Mouse (Mus musculus) spleen, adult 2 months (tissue): ENCODE results near the gene Tenm2. TPM values are rescaled to one million over a fixed set of nuclear protein-coding genes. Genes with fewer than 3 reads are reported as not detected.

Source experiments
- DNase-seq, 2 experiments: peaks; one replicate each; pipeline versions ENCODE4 v3.0.0 to v3.0.0-alpha.2; 2012 to 2021; ENCODE audit warnings: low spot score in 2 of 2, low read depth in 1 of 2
- H3K27ac ChIP-seq: fragments of 200-500 bp; 2 replicates; pipeline ENCODE4 v1.5.1; 2012; ENCODE audit warnings: low read length, inconsistent platforms; ENCODE audit not compliant: insufficient read depth
- H3K27me3 ChIP-seq: fragments of 200-500 bp; 2 replicates; pipeline ENCODE4 v1.6.1; 2012; ENCODE audit warnings: mild to moderate bottlenecking, moderate library complexity, low read length, inconsistent platforms; ENCODE audit not compliant: control insufficient read depth, insufficient read depth
- H3K36me3 ChIP-seq: fragments of 200-500 bp; 2 replicates; pipeline ENCODE4 v1.6.1; 2012; ENCODE audit warnings: mild to moderate bottlenecking, low read length, inconsistent platforms; ENCODE audit not compliant: control insufficient read depth, insufficient read depth
- H3K4me1 ChIP-seq: fragments of 200-500 bp; 2 replicates; pipeline ENCODE4 v1.6.1; 2011; ENCODE audit warnings: inconsistent platforms; ENCODE audit not compliant: control insufficient read depth, insufficient read depth, insufficient read length
- H3K4me3 ChIP-seq: fragments of 200-500 bp; 2 replicates; pipeline ENCODE4 v1.5.1; 2011; ENCODE audit warnings: mild to moderate bottlenecking, inconsistent platforms; ENCODE audit not compliant: insufficient read depth, insufficient read length; ENCODE audit errors: extremely low read depth
- CTCF ChIP-seq: fragments of 200-500 bp; IDR thresholded peaks from 2 replicates; pipeline ENCODE4 v1.5.1; 2011; ENCODE audit warnings: mild to moderate bottlenecking, inconsistent platforms; ENCODE audit not compliant: insufficient read depth, insufficient read length, insufficient replicate concordance; ENCODE audit errors: extremely low read depth
- POLR2A ChIP-seq: fragments of 200-500 bp; IDR thresholded peaks from 2 replicates; pipeline ENCODE4 v1.6.1; 2011; ENCODE audit warnings: low read depth, low read length, inconsistent platforms
- WGBS: fragments of 180-500 bp; shearing (Covaris S2); methylation state at CpG from one replicate; pipeline ENCODE4 v1.1.7; 2018; 5-methylcytosine and 5-hydroxymethylcytosine counted together
- polyA plus RNA-seq: library from polyadenylated mRNA; depleted of rRNA; stranded (reverse); fragments of >200 nt; gene quantifications from 2 replicates; pipeline ENCODE4 v1.2.3, GENCODE M21; 2012

The Tenm2 gene
- polyA plus RNA-seq, 1 experiment: 0.06 TPM

DNA sequence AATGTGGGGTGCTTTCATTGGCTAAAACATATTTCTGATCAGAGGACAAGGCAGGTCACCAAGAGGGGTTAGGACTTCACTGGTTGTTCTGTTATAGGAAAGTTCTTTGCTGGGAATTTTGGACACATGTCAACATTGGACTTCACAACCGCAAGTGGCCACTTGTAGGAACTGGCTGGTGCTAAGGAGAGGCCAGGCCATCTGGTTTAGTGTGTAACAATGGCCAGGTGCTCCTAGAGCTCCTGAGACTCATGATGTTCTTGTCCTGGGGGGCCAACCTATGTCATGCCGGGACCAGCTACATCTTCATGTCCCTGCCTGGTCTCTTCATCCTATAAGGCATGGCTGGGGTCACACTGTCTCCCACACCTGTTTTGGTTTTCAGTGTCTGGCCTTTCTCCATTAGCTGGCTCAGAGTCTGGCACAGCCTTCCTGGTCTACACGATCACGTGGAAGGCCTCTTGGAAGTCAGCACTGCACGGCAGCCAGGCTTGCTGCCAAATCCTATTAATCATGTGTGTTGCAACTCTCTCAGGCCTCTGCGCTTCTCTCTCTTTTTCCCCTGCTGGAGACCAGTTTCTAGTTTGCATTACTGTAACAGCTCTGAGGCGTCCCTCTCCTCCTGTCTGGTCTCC is 1199.6 kb downstream of the Tenm2 start:
- Histone ChIP-seq H3K27ac (no peak overlapping the region), H3K4me1 (no peaks in the 10 kb centered on the region), H3K36me3 (no peaks in the 10 kb centered on the region), H3K4me3 (no peak overlapping the region), H3K27me3 (no peaks in the 10 kb centered on the region)
- TF ChIP-seq POLR2A (no peak), CTCF (no peak)
- no peak for DNase-seq
- 41% methylated on average over 7 of the region's 7 CpGs for WGBS

DNA sequence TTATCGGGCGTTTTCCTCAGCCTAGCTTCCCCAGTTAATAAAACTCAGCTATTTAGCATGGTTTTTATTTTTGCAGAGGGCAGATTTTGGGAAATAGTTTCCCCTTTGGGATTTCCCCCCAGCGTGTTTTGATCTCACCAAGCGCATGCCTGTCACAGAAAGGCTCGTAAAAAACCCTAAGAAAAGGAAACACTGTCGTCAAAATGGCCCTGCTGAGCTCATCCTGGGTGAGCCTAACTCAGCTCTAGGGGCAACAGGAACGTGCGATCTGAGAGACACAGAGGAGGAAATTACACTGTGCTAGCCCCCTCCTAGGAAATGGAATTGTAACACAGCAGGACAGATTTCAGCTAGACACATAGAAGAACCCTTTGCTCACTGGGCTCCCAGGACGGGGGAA is 1204.0 kb downstream of the Tenm2 start:
- WGBS: 44% methylated on average over 9 of the region's 9 CpGs
- H3K4me3 ChIP-seq: no peak overlapping the region
- TF ChIP-seq POLR2A: no peak
- TF ChIP-seq CTCF: no peak
- no peaks in the 10 kb centered on the region for H3K4me1 ChIP-seq
- DNase-seq: no peak
- no peak overlapping the region for H3K27ac ChIP-seq
- H3K27me3 ChIP-seq: no peaks in the 10 kb centered on the region
- no peaks in the 10 kb centered on the region for H3K36me3 ChIP-seq

DNA sequence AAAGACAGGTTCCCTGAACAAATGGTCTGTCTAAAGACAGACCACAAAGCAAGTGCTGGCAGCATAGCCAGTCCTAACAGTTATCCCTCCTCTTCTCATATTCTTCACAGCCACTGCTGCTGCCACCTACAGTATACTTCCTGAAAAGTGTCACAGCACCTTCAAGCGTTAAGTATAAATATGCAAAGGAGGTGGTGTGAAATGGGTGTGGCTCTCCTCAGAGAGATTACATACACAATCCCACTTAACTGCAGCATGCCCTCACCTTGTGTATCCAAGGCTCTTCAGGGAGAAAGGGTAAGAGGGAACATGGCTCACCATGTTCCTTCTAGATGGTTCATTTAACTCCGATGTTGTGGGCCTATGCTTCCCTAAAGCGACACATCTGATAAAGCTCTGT is 1215.8 kb downstream of the Tenm2 start:
- TF ChIP-seq POLR2A (no peak), CTCF (no peak)
- no peak for DNase-seq
- H3K4me1 ChIP-seq: no peaks in the 10 kb centered on the region
- H3K4me3 ChIP-seq: no peak overlapping the region
- H3K27me3 ChIP-seq: no peaks in the 10 kb centered on the region
- no peaks in the 10 kb centered on the region for H3K36me3 ChIP-seq
- no peak overlapping the region for H3K27ac ChIP-seq
- WGBS: 63% methylated on average over 3 of the region's 3 CpGs

- Histone ChIP-seq H3K4me3 (no peak overlapping the region), H3K27ac (no peak overlapping the region), H3K36me3 (no peaks in the 10 kb centered on the region), H3K4me1 (no peaks in the 10 kb centered on the region), H3K27me3 (no peaks in the 10 kb centered on the region)
- DNase-seq: no peak
- 65% methylated on average over 4 of the region's 4 CpGs for WGBS
- TF ChIP-seq CTCF (no peak), POLR2A (no peak)
Observed at GRCm38 (mm10) chr11:36013179-36013578, 1222.6 kb downstream of the Tenm2 start.

GRCm38 (mm10) chr11:36009281-36010208 is 1226.2 kb downstream of the Tenm2 start:
- Histone ChIP-seq H3K27ac (no peak overlapping the region), H3K27me3 (no peaks in the 10 kb centered on the region), H3K4me3 (no peak overlapping the region), H3K4me1 (no peaks in the 10 kb centered on the region), H3K36me3 (no peaks in the 10 kb centered on the region)
- 86% methylated on average over 11 of the region's 11 CpGs for WGBS
- DNase-seq: no peak
- TF ChIP-seq CTCF (no peak), POLR2A (no peak)

DNA sequence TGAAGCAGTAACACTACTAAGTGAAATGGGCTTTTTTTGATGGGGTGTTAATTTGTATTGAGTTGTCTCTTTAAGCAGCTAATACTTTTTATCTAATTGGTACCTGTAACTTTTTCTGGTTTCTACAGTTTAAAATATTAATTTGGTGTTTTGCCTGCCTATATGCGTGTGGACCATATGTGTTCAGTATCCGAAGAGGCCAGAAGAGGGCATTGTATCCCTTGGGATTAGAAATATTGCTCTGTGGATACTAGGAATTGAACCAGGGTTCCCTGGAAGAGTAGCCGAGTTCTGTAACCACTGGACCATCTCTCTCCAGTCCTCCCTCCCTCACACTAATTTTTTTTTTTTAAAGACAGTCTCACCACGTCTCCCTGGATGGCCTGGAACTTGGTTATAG is 1232.9 kb downstream of the Tenm2 start:
- WGBS: 62% methylated on average over 4 of the region's 4 CpGs
- DNase-seq: no peak
- no peak overlapping the region for H3K27ac ChIP-seq
- H3K36me3 ChIP-seq: no peaks in the 10 kb centered on the region
- no peak overlapping the region for H3K4me3 ChIP-seq
- H3K4me1 ChIP-seq: no peaks in the 10 kb centered on the region
- H3K27me3 ChIP-seq: no peaks in the 10 kb centered on the region
- TF ChIP-seq CTCF: no peak
